Mouse (Mus musculus): ENCODE results near the gene Sys1.
A peak's percentile ranks its signal among the peaks of the same experiment; 100 is the strongest.

The Sys1 gene

DNA sequence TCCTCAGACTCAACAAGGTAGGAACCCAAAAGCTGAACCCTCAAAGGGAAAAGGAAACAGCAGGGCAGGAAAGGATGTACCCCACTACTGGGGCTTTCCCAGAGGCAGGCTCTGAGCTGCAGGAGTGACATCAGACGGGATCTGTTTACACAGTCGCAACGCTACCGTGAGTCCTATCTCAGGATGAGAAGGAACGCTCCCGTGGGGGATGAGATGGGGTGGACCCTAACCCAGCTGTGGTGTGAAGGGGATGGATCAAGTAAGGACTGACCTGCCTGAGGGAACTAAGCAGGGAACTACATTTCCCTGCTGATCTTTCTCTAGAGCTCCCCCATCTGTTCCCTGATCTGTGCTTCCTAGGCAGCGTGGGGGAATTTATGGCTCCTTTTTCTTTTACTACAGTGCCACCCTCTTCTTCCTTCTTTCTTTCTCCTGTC is at the start of gene Sys1:
Gene Sys1, plus strand, starts transcription at position 101 of the 437 bp plus-strand sequence.
- DNase-seq (ENCODE audit: low read depth, low spot score) = peak; percentile 69

DNA sequence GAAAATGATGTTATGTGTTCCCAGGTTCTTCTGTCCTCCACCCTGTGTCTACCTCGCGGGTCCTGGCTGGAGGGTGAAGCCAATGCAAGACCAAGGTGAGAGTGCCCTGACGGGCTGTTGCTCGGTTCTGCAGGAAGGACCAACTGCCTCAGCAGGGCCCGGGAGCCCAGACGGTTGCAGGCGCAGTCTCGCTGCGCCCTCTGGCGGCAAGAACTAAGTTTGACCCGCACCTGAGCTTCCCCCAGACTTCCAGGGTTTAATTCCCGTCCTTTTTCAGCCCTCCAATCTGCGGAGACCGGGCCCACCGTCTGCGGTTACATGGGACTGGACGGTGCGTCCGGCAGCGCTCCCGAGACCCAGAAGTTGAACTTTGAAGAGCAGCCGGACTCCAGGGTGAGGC is 49.1 kb upstream of the Sys1 start:
- DNase-seq (ENCODE audit: low read depth, low spot score) = peak; percentile 83

DNA sequence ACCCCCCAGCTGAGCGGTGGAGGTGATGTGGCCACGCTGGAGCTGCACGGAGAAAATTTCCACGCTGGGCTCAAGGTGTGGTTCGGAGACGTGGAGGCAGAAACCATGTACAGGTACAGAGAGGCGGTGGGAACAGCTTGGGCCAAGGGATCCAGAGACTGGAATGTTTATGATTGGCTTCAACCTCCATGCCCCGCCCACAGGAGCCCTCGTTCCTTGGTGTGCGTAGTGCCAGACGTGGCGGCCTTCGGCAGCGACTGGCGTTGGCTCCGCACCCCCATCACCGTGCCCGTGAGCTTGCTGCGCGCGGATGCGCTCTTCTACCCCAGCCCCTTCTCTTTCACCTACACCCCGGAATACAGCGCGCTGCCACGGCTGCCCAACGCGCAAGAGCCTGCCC is 42.6 kb upstream of the Sys1 start:
- no peak for DNase-seq (ENCODE audit: low read depth, low spot score)

DNA sequence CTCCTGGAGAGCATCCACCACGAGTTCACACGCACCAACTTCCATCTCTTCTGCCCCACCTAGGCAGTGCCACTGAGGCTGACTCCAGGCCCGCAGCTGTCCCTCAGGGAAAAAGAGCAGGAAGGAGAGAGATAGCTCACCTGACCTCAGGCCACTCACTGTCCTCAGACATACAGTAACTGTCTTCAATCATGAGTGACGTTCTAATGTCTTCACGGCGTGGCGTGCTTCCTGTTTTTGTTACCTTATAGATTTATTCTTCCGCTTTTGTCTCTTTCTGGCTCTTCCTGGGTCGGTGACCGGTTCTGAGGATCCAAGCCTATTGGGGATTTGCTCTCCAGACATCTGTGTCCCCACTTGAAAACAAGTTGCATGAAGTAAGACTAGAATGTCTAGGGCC is 42.2 kb upstream of the Sys1 start:
- DNase-seq (ENCODE audit: low read depth, low spot score) = no peak

DNA sequence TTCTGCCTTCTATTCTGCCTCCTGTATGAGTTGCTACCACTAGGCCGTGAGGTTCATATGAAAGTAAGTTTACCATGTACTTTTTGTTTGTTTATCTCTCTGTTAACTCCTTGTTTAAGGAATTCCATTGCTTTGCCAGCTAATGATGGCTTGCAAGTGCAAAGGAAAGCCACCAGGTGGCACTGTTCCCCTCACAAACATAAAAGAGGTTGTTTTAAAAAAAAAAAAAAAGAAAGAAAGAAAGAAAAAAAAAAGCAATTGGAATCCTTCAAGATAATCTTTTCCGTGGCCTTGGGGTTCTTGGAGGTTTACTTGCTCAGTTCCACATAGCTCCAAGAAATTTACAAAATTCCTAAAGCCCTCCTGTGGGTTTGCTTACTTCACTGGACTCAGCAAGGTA is 39.6 kb upstream of the Sys1 start:
- DNase-seq (ENCODE audit: low read depth, low spot score) = peak; percentile 83

DNA sequence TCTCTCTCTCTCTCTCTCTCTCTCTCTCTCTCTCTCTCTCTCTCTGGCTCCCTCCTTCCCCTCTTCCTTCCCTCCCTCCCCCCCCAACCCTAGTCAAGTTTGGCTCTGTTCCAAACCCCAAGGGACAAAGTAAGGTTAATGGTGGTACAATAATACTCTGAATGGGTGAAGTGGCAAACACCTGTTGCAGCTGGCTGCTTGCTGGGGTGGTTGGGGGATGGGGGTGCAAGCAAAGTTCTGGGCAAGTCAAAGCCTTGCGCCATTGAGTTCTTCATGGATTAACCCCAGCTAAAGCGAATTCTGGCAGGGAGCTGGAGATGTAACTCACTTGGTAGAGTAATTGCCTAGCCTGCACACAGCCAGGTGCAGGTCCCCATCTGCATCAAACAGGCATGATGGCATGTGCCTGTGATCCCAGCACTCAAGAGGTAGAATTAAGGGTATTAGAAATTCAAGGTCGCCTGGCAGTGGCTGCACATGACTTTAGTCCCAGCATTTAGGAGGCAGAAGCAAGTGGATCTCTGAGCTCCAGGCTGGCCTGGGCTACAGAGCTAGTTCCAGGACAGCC is 38.4 kb upstream of the Sys1 start:
- no peak for DNase-seq (ENCODE audit: low read depth, low spot score)

DNA sequence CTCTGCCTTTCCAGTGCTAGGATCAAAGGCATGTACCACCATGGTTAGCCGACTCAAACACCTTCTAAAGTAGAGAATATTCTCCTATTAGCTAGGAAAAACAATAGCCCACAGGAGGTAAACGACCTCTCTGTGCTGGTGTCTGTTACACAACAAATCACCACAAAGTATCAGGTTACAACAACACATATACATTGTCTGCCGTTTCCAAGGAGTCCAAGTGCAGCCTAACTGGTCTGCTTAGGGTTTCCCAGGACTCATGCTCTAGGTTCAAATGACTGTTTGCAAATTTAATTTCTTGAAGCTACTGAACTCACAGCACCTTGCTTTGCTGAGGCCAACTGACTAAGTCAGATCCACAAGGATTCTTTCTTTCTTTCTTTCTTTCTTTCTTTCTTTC is 37.3 kb upstream of the Sys1 start:
- peak; percentile 55 for DNase-seq (ENCODE audit: low read depth, low spot score)

DNA sequence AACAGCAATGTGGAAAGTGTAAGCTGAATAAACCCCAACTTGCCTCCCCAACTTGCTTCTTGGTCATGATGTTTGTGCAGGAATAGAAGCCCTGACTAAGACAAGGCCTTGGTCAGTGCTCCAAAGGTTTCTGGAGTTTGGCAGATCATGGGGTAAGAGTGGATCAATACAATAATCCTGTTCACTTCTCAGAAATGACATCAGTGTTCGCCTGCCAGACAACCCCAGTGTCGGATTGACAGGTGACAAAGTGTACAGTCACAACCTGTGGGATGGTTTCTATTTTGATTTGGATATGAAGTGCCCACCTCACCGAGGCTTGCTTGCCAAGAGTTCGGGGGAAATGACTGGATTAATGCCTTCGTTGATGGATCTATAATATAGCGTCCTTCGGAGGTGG is 35.5 kb upstream of the Sys1 start:
- no peak for DNase-seq (ENCODE audit: low read depth, low spot score)

DNA sequence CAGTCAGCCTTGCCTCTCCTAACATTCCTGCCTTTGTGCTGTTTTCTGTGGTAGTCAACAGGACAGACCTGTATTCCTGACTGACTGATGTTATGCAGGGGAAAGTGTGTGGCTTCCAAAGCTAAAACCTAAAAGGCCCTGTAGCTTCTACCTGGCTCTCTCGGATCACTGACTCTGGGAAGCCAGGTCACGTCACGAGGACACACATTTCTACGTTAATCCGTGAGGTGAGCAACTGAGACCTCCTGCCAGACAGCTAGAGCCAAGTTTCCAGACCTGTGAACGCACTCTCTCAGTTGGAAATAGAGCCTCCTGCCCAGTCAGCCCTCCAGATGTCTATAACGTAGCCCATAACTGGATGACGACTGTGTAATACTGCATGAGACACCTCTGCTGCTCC is 34.8 kb upstream of the Sys1 start:
- no peak for DNase-seq (ENCODE audit: low read depth, low spot score)

DNA sequence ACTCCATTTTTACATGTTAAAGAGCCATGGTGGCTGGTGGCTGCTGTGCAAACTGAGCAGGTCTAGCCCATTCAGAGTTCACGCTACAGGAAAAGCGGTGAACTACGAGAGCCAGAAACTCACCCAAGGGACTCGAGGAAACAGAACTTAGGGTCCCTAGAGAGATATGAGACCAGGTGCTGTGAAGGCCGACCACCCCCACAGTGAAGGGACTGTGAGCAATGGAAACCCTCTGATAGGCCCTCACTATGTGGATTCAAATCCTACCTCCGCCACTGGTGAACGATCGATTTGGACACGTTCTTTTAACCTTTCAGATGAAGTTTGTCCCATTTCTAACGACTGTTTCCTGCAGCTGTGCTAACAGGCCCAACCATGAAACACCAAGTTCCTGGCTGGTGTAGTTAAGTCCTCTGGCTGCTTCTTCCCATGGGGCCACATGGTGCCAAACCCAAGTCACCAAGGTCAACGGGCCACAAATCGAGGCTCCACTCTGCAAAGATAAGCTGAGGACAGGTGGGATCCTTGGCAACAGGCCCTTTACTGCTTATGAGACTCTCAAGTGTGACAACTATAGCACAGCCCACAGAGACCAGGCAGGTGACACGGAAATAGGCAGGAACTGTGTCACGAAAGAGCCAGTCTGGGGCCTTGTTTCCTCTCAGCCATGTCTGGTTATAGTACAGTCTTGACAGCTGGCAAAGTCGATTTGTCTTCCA is 33.9 kb upstream of the Sys1 start:
- DNase-seq (ENCODE audit: low read depth, low spot score) = no peak

DNA sequence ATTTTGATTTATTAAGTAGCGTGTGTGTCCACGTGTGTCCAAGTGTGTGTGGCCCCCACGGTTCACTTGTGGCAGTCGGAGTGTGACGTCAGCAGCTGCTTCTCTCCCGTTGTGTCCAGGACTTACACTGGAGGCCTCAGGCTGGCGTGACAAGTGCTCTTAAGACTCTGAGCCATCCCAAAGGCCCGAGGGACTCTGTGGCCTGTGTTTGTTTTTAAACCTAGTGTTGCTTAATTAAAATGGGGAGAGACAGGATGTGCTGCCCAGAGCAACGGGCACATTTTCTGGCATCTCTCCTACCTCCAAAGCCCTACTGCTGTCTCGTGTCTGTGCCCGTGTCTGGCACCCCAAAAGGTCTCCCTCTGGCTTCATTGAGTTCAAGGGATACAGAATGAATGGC is 33.3 kb upstream of the Sys1 start:
- no peak for DNase-seq (ENCODE audit: low read depth, low spot score)

DNA sequence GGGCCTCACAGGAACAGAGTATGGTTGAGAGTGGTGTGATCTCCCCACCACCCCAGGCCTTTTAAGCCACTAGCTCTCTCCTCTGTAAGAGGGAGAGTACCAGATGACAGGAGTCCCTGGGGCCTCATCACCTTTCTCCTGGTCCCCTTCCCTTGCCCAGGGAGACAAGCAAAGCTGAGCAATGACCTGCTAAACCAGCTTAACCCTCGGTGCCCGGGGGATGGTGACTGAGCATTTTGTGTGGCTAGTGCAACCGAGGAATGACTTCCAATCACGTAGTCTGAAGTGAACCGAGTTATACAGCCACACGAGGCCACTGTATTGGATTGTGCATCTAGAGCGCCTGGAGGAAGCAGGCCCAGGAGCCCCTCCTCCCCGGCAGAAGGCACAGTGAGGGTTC is 32.4 kb upstream of the Sys1 start:
- no peak for DNase-seq (ENCODE audit: low read depth, low spot score)

DNA sequence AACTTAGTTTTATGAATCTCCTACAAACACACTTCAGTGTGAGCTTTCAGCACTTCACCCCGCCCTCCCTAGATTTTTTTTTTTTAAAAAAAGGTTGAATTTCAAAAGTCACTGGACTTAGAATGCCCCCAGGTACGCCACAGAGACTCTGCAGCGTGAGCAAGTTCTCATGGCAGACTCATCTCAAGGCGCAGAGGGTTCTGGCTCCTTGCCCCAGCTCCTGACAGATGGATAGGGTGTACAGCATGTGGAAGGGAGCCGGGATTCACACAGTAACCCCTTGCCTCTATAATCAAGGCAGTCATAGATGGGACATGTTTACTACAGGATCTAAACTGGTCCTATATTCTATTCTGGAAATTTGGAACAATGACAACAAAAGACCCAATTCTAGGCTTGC is 31.4 kb upstream of the Sys1 start:
- DNase-seq (ENCODE audit: low read depth, low spot score) = no peak

DNA sequence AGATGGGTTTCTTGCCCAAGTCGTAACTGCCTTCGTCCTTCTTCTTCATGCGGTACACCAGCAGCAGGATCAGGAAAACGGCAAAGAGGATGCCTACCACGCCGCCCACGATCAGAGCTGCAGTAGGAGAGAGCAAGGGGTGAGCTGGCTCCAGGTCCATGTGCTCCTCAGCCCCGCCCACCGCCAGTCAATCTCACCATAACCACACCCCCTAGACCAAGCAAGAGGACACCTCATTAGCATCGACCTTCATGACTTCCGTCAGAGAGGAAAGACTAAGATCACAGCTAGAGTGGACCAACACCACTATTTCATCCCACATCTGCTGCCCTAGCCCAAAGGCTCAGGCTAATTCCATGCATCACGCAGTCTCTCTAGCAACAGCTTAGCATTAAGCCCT is 30.6 kb upstream of the Sys1 start:
- DNase-seq (ENCODE audit: low read depth, low spot score) = no peak

DNA sequence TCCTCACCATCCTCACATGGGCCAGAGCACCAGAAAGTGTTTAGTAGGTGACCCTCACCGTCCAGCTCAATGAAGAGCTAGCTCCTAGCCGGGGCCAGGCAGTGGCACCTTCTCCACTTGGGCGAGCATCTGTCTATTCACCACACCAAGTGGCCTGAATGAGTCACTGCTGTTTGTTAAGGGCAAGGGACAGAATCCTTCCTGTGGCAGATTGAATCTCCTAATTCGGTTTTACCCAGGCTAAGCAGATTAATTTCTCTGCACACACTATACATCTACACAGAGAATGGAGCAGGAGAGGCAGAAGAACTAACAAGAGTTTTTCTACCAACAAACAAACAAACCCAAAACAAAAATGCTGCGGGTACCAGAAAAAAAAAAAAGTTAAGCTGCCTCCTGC is 29.8 kb upstream of the Sys1 start:
- no peak for DNase-seq (ENCODE audit: low read depth, low spot score)

DNA sequence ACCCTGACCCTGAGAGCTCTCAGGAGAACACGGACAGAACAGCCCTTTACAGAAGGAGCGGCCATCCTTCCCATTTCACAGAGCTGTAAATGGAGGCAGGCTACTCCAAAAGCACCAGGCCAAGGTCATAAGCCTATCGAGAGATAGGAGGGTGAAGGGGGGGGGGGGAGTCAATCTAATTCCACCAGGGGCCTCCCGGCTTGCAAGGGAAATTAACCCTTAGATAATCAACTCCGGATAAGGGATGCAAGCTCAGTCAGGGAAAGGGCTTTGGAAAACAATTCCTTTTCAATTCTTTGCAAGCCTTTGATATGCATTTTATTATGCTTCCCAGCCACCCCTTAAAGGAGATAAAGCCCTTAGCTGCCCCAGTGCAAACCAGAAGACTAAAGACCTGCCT is 28.3 kb upstream of the Sys1 start:
- no peak for DNase-seq (ENCODE audit: low read depth, low spot score)

DNA sequence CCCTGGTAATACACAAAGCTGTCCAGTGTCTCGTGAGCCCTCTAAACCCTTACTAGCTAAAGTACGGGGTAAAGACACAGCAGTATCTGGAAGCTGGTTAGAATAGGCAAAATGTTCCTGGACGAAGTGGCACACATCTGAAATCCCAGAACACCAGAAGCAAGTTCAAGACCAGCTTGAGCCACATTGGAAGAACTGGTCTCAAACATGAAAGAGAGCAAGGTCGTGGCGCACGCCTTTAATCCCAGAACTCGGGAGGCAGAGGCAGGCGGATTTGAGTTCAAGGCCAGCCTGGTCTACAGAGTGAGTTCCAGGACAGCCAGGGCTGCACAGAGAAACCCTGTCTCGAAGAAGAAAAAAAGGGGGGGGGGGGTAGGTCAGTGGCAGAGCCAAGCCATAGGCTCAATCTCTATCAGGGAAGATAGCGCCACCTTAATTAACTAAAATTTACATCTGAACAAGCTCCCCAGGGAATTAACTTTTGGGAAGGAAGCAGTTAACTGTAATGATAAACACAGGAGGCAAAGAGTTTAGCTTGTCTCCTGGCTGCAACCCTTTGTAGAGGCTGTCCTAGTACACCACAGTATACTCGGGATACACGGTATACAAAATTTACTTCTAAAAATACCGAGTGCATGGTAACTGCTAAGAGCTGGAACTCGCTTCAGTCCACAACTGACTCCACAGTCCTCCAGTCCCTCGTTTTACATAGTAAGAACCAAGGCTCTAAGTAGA is 26.7 kb upstream of the Sys1 start:
- no peak for DNase-seq (ENCODE audit: low read depth, low spot score)

DNA sequence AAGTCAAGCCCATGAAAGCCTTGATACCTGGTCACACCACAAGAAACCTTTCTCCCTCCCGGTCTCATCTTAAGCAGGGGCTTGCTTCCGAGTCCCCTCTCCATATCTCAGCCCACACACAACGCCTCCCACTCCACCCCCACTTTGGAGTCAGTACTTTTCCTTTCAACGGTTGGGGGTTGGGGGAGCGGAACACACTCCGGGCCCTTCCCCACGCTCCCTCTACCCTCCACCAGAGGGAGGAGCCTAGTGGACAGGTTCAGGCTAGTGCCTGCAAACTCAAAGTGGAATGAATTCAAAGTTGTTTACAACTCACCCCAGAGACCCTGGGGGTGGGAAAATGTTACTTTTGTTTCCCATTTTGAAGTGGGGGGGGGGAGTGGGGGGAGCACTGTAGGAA is 26.1 kb upstream of the Sys1 start:
- no peak for DNase-seq (ENCODE audit: low read depth, low spot score)

DNA sequence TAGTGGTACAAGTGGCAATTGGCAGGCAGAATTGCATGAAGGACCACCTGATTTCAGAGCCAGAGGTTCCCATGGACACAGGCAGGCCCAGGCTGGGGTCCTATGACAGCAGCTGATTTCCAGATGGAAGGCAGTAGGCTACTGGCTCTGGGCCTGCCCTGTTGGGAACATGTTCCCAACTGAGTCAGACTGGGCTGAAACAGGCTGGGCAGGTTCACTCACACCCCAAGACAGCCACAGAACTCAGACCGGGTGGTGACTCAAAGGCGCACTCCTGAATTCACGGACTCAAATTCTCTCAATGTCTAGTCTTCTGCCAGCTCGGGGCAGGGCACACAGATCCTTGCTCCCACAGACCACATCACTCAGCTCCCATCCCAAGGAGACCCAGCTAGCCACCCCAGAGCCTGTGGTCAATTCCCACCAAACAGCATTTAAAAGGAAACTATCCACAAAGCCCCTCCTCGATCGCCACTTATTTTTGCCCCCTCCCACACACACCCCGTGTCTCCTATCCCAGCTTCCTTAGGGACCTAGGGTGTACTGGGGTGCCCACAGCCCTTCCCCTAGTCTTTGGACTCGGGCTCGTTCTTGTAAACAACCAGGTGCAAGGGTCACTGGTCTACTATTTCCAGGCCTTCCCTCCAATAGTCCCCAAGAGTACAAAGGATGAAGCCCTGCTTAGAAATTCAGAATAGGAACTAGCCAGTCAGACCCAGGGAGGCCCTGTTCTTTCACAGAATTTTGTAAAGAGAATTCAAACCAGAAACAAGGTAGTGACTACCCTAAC is 24.9 kb upstream of the Sys1 start:
- DNase-seq (ENCODE audit: low read depth, low spot score) = peak; percentile 90

DNA sequence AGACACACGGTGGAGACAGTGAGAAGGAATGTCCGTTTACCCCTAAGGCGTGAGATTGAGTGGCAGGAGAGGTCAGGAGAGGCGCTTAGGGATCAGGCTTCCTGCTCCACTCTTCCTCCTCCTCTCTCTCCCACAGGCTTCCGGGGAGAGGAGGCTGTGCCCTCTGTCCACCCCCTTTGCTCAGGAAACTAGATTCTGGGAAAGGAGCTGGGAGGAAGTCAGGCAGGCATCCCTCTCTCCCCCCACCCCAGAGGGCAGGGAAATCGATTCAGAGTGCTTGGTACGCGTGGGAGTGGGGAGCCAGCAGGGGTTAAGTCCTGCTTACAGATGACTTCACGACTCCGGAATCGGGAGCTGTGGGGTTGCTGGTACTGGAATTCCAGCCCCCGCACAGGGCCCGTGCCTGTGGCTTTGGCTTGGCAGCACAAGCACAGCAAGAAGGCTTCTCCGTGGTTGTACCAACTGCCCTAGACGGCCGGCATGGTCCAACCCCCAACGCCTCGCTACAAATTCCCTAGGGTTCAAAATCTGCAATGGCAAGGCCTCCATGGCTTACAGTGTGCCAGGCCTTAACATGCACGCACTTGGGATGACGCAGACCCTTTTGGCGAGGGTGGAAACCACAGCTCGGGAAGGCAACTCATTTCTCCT is 24.1 kb upstream of the Sys1 start:
- DNase-seq (ENCODE audit: low read depth, low spot score) = peak; percentile 99

DNA sequence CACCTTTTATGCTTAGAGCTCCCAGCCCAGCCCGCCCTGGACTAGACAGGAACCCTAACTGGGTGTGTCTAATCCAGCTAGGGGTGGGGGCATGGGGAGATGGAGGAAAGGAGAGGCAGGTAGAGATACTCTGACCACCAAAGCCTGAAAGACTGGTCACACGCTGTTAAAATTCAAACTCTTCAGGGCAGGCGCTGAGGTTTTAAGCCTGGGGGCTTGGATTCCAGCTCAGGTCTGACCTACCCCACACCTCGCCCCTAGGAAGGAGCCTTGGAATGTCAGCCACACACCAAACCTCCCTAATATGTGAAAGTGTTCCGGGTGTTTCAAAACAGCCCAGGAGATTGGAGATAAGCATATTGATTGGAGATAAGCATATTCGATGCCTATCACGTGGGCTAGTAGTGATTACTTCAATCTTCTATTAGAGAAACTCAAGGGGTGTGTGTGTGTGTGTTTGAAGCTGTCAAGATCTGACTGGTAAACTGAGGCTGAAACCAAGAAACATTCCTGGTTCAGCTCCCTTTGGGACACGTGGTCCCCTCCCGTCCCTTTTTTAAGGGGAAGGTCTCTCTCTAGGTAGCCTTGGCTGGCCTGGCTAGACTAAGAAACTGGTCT is 23.4 kb upstream of the Sys1 start:
- no peak for DNase-seq (ENCODE audit: low read depth, low spot score)

Data from 3T3-L1 (cell line).